Mouse (Mus musculus): ENCODE measurements at regions not wholly inside any gene's neighbourhood (a gene's known extent, or its start where the extent isn't known, plus 50 kb on each side); places are given as distances from the start of the nearest gene placed in this dataset.

GRCm38 (mm10) chr3:66535786-66536529 is 239.3 kb upstream of the Veph1 start:
- ATAC-seq (ENCODE audit: insufficient number of reproducible peaks, low FRiP score, low TSS enrichment): no peak

- ATAC-seq (ENCODE audit: insufficient number of reproducible peaks, low FRiP score, low TSS enrichment): no peak
Measured at GRCm38 (mm10) chr3:66519925-66520324, 223.3 kb upstream of the Veph1 start.

- no peak for ATAC-seq (ENCODE audit: insufficient number of reproducible peaks, low FRiP score, low TSS enrichment)
Measured at GRCm38 (mm10) chr3:66518289-66518688, 221.7 kb upstream of the Veph1 start.

DNA sequence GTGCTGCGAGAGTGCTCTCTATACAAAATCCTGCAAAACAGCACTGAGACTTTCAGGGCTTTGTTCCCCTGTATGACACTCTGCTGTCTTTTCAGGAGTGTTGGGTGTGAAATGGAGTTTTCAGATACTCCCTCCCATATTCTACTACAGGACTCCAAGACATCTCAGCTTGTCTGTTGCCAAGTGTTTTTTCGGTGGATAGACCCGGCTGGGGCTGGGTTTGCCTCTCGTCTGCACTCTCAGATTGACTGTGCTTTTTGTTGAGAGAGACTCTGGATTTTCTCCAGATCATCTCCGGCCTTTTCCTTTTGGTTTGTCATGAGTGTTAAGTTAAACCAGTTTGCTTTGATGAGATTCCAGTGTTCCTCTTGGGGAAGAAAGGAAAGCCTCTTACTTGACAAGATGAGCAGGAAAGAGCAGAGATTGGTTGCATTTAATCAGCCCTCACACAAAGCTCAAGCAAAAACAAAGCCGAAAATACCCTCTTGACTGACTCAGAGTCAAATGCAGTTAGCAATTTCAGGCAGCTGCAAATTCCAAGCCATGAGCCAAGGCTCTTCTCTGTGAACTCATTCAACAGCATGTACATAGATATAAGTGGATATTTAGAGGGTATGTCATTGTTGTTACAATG is 219.3 kb upstream of the Veph1 start:
- no peak for ATAC-seq (ENCODE audit: insufficient number of reproducible peaks, low FRiP score, low TSS enrichment)

- no peak for ATAC-seq (ENCODE audit: insufficient number of reproducible peaks, low FRiP score, low TSS enrichment)
Measured at GRCm38 (mm10) chr3:66514587-66514986, 217.9 kb upstream of the Veph1 start.

GRCm38 (mm10) chr3:66512408-66512807 is 215.8 kb upstream of the Veph1 start:
- ATAC-seq (ENCODE audit: insufficient number of reproducible peaks, low FRiP score, low TSS enrichment): no peak

DNA sequence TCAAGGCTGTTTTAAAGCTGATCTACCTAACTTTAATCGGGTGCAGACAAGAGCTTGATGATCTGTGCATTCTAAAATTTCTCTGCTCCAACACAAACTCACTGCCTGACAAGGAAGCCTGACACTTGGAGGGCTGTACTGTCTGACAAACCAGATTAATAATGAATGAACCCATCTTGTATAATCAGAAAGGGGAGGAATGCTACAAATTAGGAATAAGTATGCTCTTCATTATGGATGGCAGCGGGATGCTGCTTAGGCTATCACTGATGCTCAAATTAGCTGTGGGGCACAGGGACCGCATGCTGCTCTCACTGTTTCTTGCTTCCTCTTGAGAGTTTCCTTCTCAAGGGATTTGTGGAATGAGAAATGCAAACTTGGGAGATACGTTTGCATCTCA is 213.8 kb upstream of the Veph1 start:
- no peak for ATAC-seq (ENCODE audit: insufficient number of reproducible peaks, low FRiP score, low TSS enrichment)

GRCm38 (mm10) chr3:66506125-66506524 is 209.5 kb upstream of the Veph1 start:
- no peak for ATAC-seq (ENCODE audit: insufficient number of reproducible peaks, low FRiP score, low TSS enrichment)

DNA sequence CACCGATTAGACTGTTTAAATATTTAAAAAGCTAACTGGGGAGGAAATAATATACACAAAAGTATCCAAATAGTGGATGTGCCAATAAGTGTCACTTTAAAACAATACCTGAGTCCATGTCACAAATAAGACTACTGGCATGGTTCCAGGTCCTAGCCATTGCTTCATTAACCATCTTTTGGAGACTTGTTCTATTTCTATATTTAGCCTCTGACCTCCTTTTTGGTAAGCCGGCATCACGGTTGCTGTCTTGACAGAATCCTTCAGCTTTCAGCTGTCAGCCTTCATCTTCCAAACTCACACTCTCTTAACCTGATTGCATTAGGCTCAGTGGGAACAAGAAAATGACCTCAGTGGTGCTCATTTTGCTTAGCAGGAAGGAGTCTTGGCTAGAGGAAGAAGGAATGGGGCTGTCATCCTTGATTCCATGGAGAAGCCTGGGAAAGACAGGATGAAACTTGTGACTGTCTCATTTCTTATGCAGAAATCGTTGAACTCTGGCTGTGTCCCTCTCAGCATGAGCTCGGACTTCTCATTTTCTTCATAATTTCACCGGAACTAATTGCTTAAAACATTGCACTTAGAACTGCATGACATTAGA is 208.9 kb upstream of the Veph1 start:
- ATAC-seq (ENCODE audit: insufficient number of reproducible peaks, low FRiP score, low TSS enrichment): no peak

- ATAC-seq (ENCODE audit: insufficient number of reproducible peaks, low FRiP score, low TSS enrichment): no peak
Measured at GRCm38 (mm10) chr3:66504717-66505116, 208.1 kb upstream of the Veph1 start.

DNA sequence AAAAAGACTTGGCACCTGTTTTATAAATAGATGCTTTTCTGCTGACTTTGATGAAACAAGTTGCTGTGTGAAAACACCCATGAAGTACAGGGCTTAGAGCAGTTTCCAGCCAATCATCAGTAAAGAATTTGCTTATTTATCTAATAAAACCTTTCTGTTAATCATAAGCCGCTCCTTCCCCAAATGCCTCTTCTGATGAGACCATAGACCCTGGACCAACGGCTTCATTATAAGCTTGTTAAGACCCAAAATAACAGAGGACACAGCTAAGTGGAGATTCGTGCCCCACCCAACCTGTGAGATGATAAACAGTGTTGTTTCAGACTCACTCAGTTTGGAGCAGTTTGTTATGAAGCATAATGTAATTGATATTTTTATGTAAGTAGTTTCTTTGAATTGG is 207.0 kb upstream of the Veph1 start:
- ATAC-seq (ENCODE audit: insufficient number of reproducible peaks, low FRiP score, low TSS enrichment): no peak

DNA sequence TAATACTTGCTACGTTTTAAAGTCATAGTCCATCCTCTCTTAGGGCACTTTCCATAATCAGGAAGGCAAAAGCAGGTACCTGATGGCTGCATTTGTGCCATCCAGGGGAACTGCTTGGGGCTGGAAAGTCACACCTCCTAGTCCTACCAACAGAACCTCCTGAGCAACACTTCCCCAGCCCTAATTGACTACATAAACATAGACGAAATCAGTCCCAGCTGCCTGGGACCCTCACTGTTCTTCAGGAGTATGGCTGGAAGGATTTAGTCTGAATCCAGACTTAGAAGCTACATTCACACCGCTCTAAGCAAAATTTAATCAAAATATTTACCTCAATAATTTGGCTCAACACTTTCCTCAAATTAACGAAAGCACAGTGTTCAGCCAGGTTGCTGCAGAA is 205.2 kb upstream of the Veph1 start:
- no peak for ATAC-seq (ENCODE audit: insufficient number of reproducible peaks, low FRiP score, low TSS enrichment)

DNA sequence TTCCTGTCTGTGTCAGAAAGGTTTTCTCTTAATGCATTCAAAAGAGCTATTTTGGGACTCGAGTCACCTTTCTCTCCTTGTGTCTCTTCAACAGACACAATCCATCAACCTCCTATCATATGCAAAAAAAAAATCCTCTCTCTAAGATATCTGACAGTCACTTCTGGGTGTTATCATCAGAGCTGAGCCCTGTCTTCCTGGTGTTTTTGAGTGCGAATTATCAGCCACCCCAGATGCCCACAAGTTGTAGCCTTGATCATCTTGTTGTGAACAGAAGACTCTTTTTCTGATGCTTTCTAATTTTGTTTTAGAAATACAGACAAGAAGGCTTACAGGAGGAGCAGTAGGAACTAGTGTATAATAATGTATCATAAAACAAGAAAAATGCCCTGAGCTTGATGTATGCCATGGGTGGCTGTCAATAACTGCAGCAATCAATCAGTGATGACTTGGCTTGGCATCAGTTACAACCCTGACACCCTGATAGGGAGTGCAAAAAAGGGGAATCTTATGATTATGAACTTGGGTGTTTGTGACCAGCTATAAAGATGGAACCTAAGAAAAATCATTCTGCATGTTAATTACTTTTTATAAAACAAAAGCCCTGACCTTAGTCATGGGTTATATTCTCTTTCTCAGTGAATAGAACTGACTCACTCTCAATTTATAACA is 197.9 kb upstream of the Veph1 start:
- no peak for ATAC-seq (ENCODE audit: insufficient number of reproducible peaks, low FRiP score, low TSS enrichment)

DNA sequence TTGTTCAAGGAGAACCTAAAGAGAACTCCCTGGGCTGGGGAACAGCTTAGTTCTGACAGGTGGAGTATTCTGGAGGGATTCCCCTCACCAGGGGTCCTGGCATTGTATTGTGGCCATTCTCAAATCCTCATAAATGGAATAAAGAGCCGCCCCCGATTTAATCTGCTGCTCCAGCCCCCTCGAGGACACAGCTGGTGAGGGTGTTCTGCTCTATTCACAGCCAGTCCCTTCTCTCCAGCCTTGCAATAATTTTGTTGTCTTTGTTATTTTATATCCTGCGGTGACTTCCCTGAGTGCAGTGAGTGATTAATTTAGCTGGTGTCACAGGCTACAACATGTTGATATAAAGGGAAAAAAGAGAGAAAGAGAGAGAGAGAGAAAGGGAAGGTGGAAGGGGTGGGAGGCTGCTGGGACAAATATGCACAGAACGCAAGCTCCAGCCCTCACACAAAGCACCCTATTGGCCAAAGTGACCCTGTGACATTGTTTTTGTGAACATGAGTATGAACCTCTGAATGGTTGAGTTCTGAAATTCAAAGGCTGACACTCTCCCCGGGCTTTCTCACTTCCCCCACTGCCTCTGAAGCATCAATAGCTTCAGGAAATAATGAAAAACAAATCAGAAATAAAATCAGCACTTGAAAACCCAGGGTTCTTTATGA is 194.2 kb upstream of the Veph1 start:
- no peak for ATAC-seq (ENCODE audit: insufficient number of reproducible peaks, low FRiP score, low TSS enrichment)

DNA sequence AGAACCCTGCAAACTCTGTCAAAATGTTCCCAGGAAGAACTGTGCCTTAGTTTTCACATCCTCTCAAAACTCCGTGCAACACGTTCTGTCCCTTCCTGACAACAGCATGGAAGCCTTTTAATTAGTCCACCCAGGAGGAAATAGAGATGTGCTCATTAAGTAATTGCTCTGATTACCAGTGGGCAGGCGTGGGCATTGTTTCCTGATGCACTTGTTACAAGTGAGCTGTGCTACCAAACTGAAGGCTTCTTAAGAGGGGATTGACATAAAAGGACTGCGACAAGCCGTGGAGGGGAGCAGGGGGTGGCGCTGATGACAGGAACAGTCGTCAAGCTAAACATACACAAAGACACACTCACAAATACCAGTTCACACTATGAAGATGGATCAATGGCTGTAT is 192.1 kb upstream of the Veph1 start:
- no peak for ATAC-seq (ENCODE audit: insufficient number of reproducible peaks, low FRiP score, low TSS enrichment)

DNA sequence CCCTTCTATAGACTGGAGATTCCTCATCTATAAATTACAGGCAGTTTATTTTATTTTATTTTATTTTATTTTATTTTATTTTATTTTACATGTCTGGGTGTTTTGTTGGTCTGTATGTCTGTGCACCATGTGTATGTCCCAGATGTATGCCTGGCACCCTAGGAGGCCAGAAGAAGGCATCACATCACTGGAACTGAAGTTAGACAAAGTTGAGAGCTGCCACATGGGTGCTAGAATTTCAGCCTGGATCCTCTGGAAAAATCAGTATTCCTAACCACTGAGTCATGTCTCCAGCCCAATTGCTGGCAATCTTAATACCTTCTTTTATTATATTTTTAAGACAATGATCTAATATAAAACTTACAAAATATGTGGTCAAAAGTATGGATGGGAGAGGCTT is 190.0 kb upstream of the Veph1 start:
- no peak for ATAC-seq (ENCODE audit: insufficient number of reproducible peaks, low FRiP score, low TSS enrichment)

- ATAC-seq (ENCODE audit: insufficient number of reproducible peaks, low FRiP score, low TSS enrichment): no peak
Measured at GRCm38 (mm10) chr3:66486184-66486583, 189.5 kb upstream of the Veph1 start.

GRCm38 (mm10) chr3:66480718-66481117 is 184.1 kb upstream of the Veph1 start:
- no peak for ATAC-seq (ENCODE audit: insufficient number of reproducible peaks, low FRiP score, low TSS enrichment)

DNA sequence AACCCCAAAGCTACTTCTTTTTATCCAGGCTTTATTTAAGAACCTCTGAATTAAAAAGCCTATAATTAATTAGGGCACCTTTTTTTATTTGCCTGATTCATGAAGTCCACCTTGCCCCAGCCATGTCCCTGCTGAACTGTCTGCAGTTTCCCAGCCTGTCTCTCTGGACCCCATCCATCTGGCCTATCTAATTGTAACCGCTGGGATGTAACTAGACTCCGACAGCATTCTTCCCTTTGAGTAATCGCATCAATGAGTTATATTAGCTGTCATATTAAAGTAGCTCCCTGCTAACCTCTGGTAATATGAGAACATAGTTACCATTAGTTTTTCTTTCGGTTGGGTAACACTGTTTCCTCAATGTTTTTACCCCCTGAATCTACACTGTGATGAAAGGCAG is 182.6 kb upstream of the Veph1 start:
- ATAC-seq (ENCODE audit: insufficient number of reproducible peaks, low FRiP score, low TSS enrichment): no peak

DNA sequence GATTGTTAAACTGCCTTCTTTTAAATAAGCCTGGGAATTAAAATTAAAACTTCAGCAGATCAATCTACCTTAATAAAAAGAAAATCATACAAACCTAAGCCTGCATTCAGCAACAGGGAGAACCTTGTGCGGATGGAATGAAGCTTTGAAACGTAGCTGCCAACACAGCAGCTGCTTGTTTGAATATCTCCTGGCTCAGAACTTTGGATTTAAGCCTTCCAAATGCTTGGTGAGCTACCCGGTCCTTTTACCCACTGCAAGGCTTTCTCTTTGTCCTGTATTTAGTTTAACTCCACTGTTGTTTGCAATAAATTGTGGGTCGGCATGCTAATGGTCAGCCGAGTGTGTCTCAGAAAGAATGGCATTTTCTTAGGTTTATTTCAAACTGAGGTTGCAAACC is 169.7 kb upstream of the Veph1 start:
- ATAC-seq (ENCODE audit: insufficient number of reproducible peaks, low FRiP score, low TSS enrichment): no peak

DNA sequence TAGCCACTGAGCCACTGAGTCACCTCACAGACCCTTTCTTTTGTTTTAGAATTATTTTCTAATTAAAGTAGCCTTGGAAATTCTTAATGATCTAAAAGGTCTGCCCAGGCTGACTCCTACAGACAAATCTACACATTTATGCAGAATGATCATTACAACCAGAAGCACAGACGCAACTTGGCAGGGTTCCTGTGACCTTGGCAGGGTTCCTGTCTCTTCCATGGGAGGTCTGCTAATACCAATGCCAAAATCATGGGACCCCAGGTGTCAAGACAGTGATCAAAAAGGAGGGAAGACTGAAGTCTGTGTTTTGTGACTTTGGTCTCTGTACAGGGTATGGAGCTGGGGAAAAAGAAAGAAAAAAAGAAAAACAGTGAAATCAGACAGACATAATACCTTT is 168.7 kb upstream of the Veph1 start:
- no peak for ATAC-seq (ENCODE audit: insufficient number of reproducible peaks, low FRiP score, low TSS enrichment)

Measured in cerebellum, adult (tissue).